Mouse (Mus musculus) forebrain, postnatal 0 days (tissue): ENCODE results near the gene Ggct. TPM values are rescaled to one million over a fixed set of nuclear protein-coding genes. Genes with fewer than 3 reads are reported as not detected.

Source experiments
- ATAC-seq: fragments of 200-750 bp; cut with Nextera tagmentation; 2 replicates; pipeline ENCODE4 v1.8.0; 2017; ENCODE audit warnings: mild to moderate bottlenecking, moderate library complexity
- DNase-seq: peaks from one replicate; pipeline ENCODE4 v3.0.0-alpha.2; 2015
- H3K27ac ChIP-seq: fragments of 300-500 bp; sonication (generic); 2 replicates; pipeline ENCODE4 v1.5.1; 2014; ENCODE audit warnings: low read depth, mild to moderate bottlenecking, antibody characterized with exemption, low read length, moderate library complexity, mixed read lengths
- H3K27me3 ChIP-seq: fragments of 300-500 bp; sonication (generic); 2 replicates; pipeline ENCODE4 v1.6.1; 2014; ENCODE audit warnings: mild to moderate bottlenecking, low read length, mixed read lengths; ENCODE audit not compliant: insufficient read depth
- H3K36me3 ChIP-seq: fragments of 300-500 bp; sonication (generic); 2 replicates; pipeline ENCODE4 v1.6.1; 2014; ENCODE audit warnings: mild to moderate bottlenecking, moderate library complexity; ENCODE audit not compliant: insufficient read depth
- H3K4me1 ChIP-seq: fragments of 300-500 bp; sonication (generic); 2 replicates; pipeline ENCODE4 v1.6.1; 2014; ENCODE audit warnings: antibody characterized with exemption; ENCODE audit not compliant: insufficient read depth
- H3K4me2 ChIP-seq: fragments of 300-500 bp; sonication (generic); 2 replicates; pipeline ENCODE4 v1.6.1; 2014; ENCODE audit warnings: low read depth, mild to moderate bottlenecking, moderate library complexity
- H3K4me3 ChIP-seq: fragments of 300-500 bp; sonication (generic); 2 replicates; pipeline ENCODE4 v1.5.1; 2014; ENCODE audit warnings: low read depth, low read length, mixed read lengths
- H3K9ac ChIP-seq: fragments of 300-500 bp; sonication (generic); 2 replicates; pipeline ENCODE4 v1.6.1; 2014; ENCODE audit warnings: mild to moderate bottlenecking
- H3K9me3 ChIP-seq: fragments of 300-500 bp; sonication (generic); 2 replicates; pipeline ENCODE4 v1.6.1; 2016; ENCODE audit warnings: low read length
- CTCF ChIP-seq: sonication (generic); IDR thresholded peaks from 2 replicates; pipeline ENCODE4 v1.5.1; 2016; ENCODE audit warnings: antibody characterized with exemption, control low read depth, low read depth
- WGBS: fragments of 180-500 bp; shearing (Covaris S2); extraction: QIAGEN DNeasy Blood & Tissue Kit; methylation state at CpG from one replicate; pipeline ENCODE4 v1.1.7; 2014; 5-methylcytosine and 5-hydroxymethylcytosine counted together
- polyA plus RNA-seq: library from polyadenylated mRNA; unstranded; fragments of >200 nt; fragmentation: Nextera tagmentation; extraction: Ambion mirVana; gene quantifications from 2 replicates; pipeline ENCODE4 v1.2.1, GENCODE M21; 2015
- total RNA-seq: library from RNA; depleted of rRNA; stranded (reverse); fragments of >200 nt; gene quantifications from 2 replicates; pipeline ENCODE4 v1.2.3, GENCODE M21; 2014

The Ggct gene
- total and polyA plus RNA-seq, 2 experiments from 2014 or later, result 2.8 to 22.2 TPM

GRCm38 (mm10) chr6:54996361-54996760 lies 3.6 kb upstream of the Ggct start:
- 0 out of 2 replicates have a peak, but pooled peaks cover 4% of the 10 kb centered on the region for H3K27me3 ChIP-seq

DNA sequence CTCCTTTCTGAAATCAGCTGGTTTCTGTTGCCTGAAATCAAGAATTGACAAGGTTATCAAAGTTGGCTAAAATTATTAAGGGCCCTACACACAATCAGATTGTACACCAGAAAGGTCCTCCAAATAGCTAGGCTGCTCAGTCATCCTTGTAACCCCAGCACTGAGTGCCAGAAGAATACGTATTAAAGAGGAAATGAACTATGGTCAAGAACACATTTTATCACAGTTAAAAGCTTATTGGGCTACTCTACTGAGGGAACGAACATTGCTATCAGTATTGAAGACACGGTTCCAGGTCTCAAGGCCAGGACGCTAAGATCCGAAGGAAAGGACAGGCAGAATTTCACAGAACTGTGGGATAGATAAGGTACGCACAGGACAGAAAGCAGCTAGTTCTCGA lies 609 bp downstream of the Ggct start:
- H3K9ac ChIP-seq, result peak overlapping the region; percentile 63
- H3K27ac ChIP-seq, result no peak overlapping the region
- no peak for TF ChIP-seq CTCF
- DNase-seq (no peak), ATAC-seq (no peak)
- 0 out of 2 replicates have a peak, but pooled peaks cover 4% of the 10 kb centered on the region for H3K27me3 ChIP-seq
- H3K9me3 ChIP-seq, result no peaks in the 10 kb centered on the region
- H3K4me1 ChIP-seq, result 0 out of 2 replicates have a peak, but pooled peaks cover 4% of the 10 kb centered on the region
- WGBS, result 3% methylated on average over 7 of the region's 7 CpGs
- no peaks in the 10 kb centered on the region for H3K36me3 ChIP-seq
- H3K4me2 ChIP-seq, result peak overlapping the region; percentile 88
- peak overlapping the region; percentile 60 for H3K4me3 ChIP-seq

More at GRCm38 (mm10) chr6:54996361-54996760, 3.6 kb upstream of the Ggct start:
- no peaks in the 10 kb centered on the region for H3K9me3 ChIP-seq
- no peak overlapping the region for H3K4me2 ChIP-seq
- H3K9ac ChIP-seq, result no peak overlapping the region
- H3K36me3 ChIP-seq, result no peaks in the 10 kb centered on the region
- H3K27ac ChIP-seq, result no peak overlapping the region
- 94% methylated on average over 3 of the region's 3 CpGs for WGBS
- no peak for TF ChIP-seq CTCF
- H3K4me3 ChIP-seq, result no peak overlapping the region
- H3K4me1 ChIP-seq, result 0 out of 2 replicates have a peak, but pooled peaks cover 4% of the 10 kb centered on the region
- DNase-seq (no peak), ATAC-seq (no peak)

DNA sequence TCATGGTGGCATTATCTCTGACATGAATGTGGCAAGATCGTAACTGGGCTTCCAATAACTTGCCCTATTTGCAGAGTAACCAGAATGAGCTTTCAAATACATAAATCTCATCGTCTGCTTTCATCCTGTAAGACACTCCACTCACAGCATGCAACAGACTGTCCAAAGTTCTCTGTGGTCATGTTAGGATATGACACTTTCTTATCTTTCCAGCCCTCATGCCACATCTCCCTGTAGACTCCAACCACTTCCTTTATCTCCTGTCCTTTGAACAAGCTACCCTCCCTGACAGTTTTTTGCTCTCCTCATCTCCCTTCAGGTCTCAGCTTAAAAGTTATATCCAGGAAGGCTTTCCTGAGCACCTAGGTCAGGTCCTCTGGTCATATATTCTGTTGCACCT lies 1.6 kb downstream of the Ggct start:
- WGBS, result 87% methylated on average over 2 of the region's 2 CpGs

GRCm38 (mm10) chr6:54988141-54988540 lies 4.6 kb downstream of the Ggct start:
- Histone ChIP-seq H3K4me3 (no peak overlapping the region), H3K36me3 (no peaks in the 10 kb centered on the region), H3K27me3 (no peaks in the 10 kb centered on the region), H3K4me2 (no peak overlapping the region), H3K27ac (no peak overlapping the region), H3K9ac (no peak overlapping the region), H3K4me1 (0 out of 2 replicates have a peak, but pooled peaks cover 4% of the 10 kb centered on the region), H3K9me3 (no peaks in the 10 kb centered on the region)
- TF ChIP-seq CTCF, result no peak
- DNase-seq, result no peak
- 93% methylated on average over 6 of the region's 6 CpGs for WGBS
- no peak for ATAC-seq

More for the DNA sequence above, 1.6 kb downstream of the Ggct start:
- H3K9me3 ChIP-seq, result no peaks in the 10 kb centered on the region
- H3K27ac ChIP-seq, result no peak overlapping the region
- H3K36me3 ChIP-seq, result no peaks in the 10 kb centered on the region
- no peak for DNase-seq
- no peak for ATAC-seq
- H3K9ac ChIP-seq, result no peak overlapping the region
- H3K4me3 ChIP-seq, result no peak overlapping the region
- 0 out of 2 replicates have a peak, but pooled peaks cover 4% of the 10 kb centered on the region for H3K4me1 ChIP-seq
- H3K4me2 ChIP-seq, result no peak overlapping the region
- TF ChIP-seq CTCF, result no peak
- H3K27me3 ChIP-seq, result 0 out of 2 replicates have a peak, but pooled peaks cover 4% of the 10 kb centered on the region

DNA sequence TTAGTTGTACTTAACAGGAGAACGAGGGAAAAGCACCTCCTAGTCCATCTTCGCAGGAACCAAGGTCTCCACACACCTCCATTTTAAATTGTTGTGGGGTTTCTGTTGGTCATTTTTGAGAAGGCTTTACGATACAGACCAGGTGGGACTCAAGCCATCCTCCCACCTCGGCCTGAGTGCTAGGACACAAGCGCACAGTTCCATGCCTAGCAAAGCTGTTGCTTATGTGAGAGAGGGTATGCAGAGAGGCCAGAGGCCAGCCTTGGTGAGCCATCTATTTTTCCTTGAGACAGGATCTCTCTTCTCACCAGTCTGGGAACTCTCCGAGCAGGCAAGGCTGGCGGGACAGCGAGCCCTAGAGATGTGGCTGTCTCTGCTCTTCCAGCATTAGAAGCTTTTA lies 8.7 kb downstream of the Ggct start:
- Histone ChIP-seq H3K4me2 (no peak overlapping the region), H3K27me3 (no peaks in the 10 kb centered on the region), H3K9ac (no peak overlapping the region), H3K27ac (no peak overlapping the region), H3K4me1 (no peaks in the 10 kb centered on the region), H3K9me3 (no peaks in the 10 kb centered on the region), H3K4me3 (no peak overlapping the region), H3K36me3 (no peaks in the 10 kb centered on the region)
- DNase-seq (no peak), ATAC-seq (no peak)
- no peak for TF ChIP-seq CTCF
- WGBS, result 93% methylated on average over 8 of the region's 8 CpGs

DNA sequence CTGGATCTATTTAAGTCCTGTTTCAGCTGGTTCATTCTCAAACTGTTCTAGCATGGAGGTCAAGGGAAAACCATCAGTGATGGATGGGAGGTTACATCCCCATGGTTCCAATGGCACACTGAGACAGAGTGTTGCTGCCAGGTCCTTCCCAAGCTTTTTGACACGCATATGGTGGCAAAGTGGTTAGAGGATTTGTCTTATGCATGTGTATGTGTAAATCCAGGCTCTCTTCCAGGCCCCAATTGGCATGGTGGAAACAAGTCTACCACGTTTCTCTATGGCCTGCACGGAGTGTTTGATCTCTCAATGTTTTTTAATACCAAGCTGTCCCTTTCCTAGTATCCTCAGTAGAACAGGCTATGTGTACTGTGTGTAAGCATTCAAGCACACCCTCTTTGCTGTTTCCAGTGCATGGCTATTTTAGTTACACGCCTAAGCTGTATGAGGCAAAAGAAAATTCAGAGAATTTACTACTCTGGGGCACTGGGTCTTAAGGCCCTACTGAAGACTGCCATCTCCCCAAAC lies 9.2 kb downstream of the Ggct start:
- ATAC-seq (peak; percentile 93), DNase-seq (peak; percentile 69)
- H3K27ac ChIP-seq, result no peak overlapping the region
- TF ChIP-seq CTCF, result no peak
- H3K9me3 ChIP-seq, result no peaks in the 10 kb centered on the region
- H3K4me1 ChIP-seq, result no peaks in the 10 kb centered on the region
- no peak overlapping the region for H3K4me2 ChIP-seq
- H3K9ac ChIP-seq, result no peak overlapping the region
- 71% methylated on average over 4 of the region's 4 CpGs for WGBS
- no peaks in the 10 kb centered on the region for H3K27me3 ChIP-seq
- H3K4me3 ChIP-seq, result no peak overlapping the region
- H3K36me3 ChIP-seq, result no peaks in the 10 kb centered on the region

DNA sequence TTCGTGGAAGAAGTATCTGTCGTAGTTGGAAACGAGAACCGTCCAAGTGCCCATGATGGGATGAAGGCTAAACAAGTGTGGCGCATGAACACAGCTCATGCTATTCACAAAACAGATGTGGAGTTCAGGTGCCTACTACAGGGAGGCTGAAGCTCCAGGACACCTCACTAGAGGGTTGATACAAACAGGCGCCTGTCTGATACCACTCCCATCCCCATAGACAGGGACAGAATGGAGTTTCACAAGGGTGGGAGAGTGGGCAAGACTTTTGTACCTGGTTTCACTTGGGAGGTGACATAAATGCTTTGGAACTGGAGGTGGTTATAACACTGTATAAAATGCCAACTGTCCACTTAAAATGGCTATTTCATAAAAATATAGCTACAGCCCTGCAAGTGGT lies 13.3 kb downstream of the Ggct start:
- DNase-seq (no peak), ATAC-seq (no peak)
- 97% methylated on average over 6 of the region's 6 CpGs for WGBS
- H3K9ac ChIP-seq, result no peak overlapping the region
- no peak overlapping the region for H3K4me2 ChIP-seq
- no peaks in the 10 kb centered on the region for H3K36me3 ChIP-seq
- no peak for TF ChIP-seq CTCF
- H3K9me3 ChIP-seq, result no peaks in the 10 kb centered on the region
- no peaks in the 10 kb centered on the region for H3K4me1 ChIP-seq
- no peak overlapping the region for H3K4me3 ChIP-seq
- no peaks in the 10 kb centered on the region for H3K27me3 ChIP-seq
- H3K27ac ChIP-seq, result no peak overlapping the region
